Mouse (Mus musculus) heart, postnatal 0 days (tissue): ENCODE data around the gene Csmd2. TPM values are rescaled to one million over a fixed set of nuclear protein-coding genes. Genes with fewer than 3 reads are reported as not detected.

Experiments used
- ATAC-seq: fragments of 200-750 bp; cut with Nextera tagmentation; 2 replicates; pipeline ENCODE4 v1.8.0; 2017; ENCODE audit warnings: low read depth, moderate number of reproducible peaks, moderate library complexity; ENCODE audit not compliant: insufficient read depth
- DNase-seq: peaks from one replicate; pipeline ENCODE4 v3.0.0-alpha.2; 2016; ENCODE audit warnings: low spot score
- H3K27ac ChIP-seq: fragments of 300-500 bp; sonication (generic); 2 replicates; pipeline ENCODE4 v1.5.1; 2014; ENCODE audit warnings: low read depth, mild to moderate bottlenecking
- H3K27me3 ChIP-seq: fragments of 300-500 bp; sonication (generic); 2 replicates; pipeline ENCODE4 v1.6.1; 2014; ENCODE audit warnings: low read length, mixed read lengths; ENCODE audit not compliant: control insufficient read depth, insufficient read depth
- H3K36me3 ChIP-seq: fragments of 300-500 bp; sonication (generic); replicated peaks from 2 replicates; pipeline ENCODE4 v1.6.1; 2014; ENCODE audit warnings: low read length, mixed read lengths; ENCODE audit not compliant: control insufficient read depth, insufficient read depth
- H3K4me1 ChIP-seq: fragments of 300-500 bp; sonication (generic); 2 replicates; pipeline ENCODE4 v1.6.1; 2014; ENCODE audit warnings: antibody characterized with exemption; ENCODE audit not compliant: control insufficient read depth, insufficient read depth
- H3K4me2 ChIP-seq: fragments of 300-500 bp; sonication (generic); 2 replicates; pipeline ENCODE4 v1.6.1; 2014; ENCODE audit warnings: low read depth, mild to moderate bottlenecking, low read length, moderate library complexity
- H3K4me3 ChIP-seq: fragments of 300-500 bp; sonication (generic); 2 replicates; pipeline ENCODE4 v1.5.1; 2014; ENCODE audit warnings: low read depth, low read length
- H3K9ac ChIP-seq: fragments of 300-500 bp; sonication (generic); replicated peaks from 2 replicates; pipeline ENCODE4 v1.6.1; 2014; ENCODE audit warnings: low read depth, low read length, mixed read lengths
- H3K9me3 ChIP-seq: fragments of 300-500 bp; sonication (generic); replicated peaks from 2 replicates; pipeline ENCODE4 v1.6.1; 2016; ENCODE audit warnings: low read length; ENCODE audit not compliant: control insufficient read depth
- CTCF ChIP-seq: IDR thresholded peaks from 2 replicates; pipeline ENCODE4 v1.5.1; 2016; ENCODE audit warnings: antibody characterized with exemption, control low read depth, low read depth
- EP300 ChIP-seq: IDR thresholded peaks from 2 replicates; pipeline ENCODE4 v1.6.1; 2016; ENCODE audit warnings: antibody characterized with exemption, low read depth
- WGBS: fragments of 180-500 bp; shearing (Covaris S2); extraction: QIAGEN DNeasy Blood & Tissue Kit; methylation state at CpG from one replicate; pipeline ENCODE4 v1.1.7; 2014; 5-methylcytosine and 5-hydroxymethylcytosine counted together
- polyA plus RNA-seq: library from polyadenylated mRNA; unstranded; fragments of >200 nt; fragmentation: Nextera tagmentation; extraction: Ambion mirVana; gene quantifications from 2 replicates; pipeline ENCODE4 v1.2.1, GENCODE M21; 2015
- total RNA-seq: library from RNA; depleted of rRNA; stranded (reverse); fragments of >200 nt; gene quantifications from 2 replicates; pipeline ENCODE4 v1.2.3, GENCODE M21; 2014; ENCODE audit warnings: low replicate concordance

Gene Csmd2
- total and polyA plus RNA-seq, 2 experiments from 2014 or later: 0.01 TPM; not detected in 1

GRCm38 (mm10) chr4:128440550-128440949 is 452.9 kb downstream of the Csmd2 start:
- Histone ChIP-seq H3K36me3 (no peaks in the 10 kb centered on the region), H3K4me2 (no peak overlapping the region), H3K4me3 (no peak overlapping the region), H3K27ac (no peak overlapping the region), H3K27me3 (no peaks in the 10 kb centered on the region), H3K4me1 (no peaks in the 10 kb centered on the region), H3K9ac (no peak overlapping the region), H3K9me3 (no peaks in the 10 kb centered on the region)
- ATAC-seq (no peak), DNase-seq (no peak)
- no peak for TF ChIP-seq CTCF
- no peak for TF ChIP-seq EP300
- 77% methylated on average over 6 of the region's 6 CpGs for WGBS

- H3K4me3 ChIP-seq: no peak overlapping the region
- H3K9me3 ChIP-seq: no peaks in the 10 kb centered on the region
- WGBS: 82% methylated on average over 2 of the region's 2 CpGs
- H3K4me2 ChIP-seq: no peak overlapping the region
- H3K27me3 ChIP-seq: no peaks in the 10 kb centered on the region
- H3K9ac ChIP-seq: no peak overlapping the region
- no peaks in the 10 kb centered on the region for H3K36me3 ChIP-seq
- no peak for TF ChIP-seq EP300
- TF ChIP-seq CTCF: no peak
- ATAC-seq: no peak
- no peak for DNase-seq
- no peak overlapping the region for H3K27ac ChIP-seq
- no peaks in the 10 kb centered on the region for H3K4me1 ChIP-seq
These were observed 453.6 kb downstream of the Csmd2 start for GRCm38 (mm10) chr4:128441228-128441627.

GRCm38 (mm10) chr4:128442791-128443190 is 455.1 kb downstream of the Csmd2 start:
- WGBS: 66% methylated on average over 8 of the region's 8 CpGs
- Histone ChIP-seq H3K36me3 (no peaks in the 10 kb centered on the region), H3K27me3 (no peaks in the 10 kb centered on the region), H3K9me3 (no peaks in the 10 kb centered on the region), H3K4me2 (no peak overlapping the region), H3K4me1 (no peaks in the 10 kb centered on the region), H3K9ac (no peak overlapping the region), H3K27ac (no peak overlapping the region), H3K4me3 (no peak overlapping the region)
- TF ChIP-seq EP300 (no peak), CTCF (no peak)
- DNase-seq (no peak), ATAC-seq (no peak)

- no peaks in the 10 kb centered on the region for H3K4me1 ChIP-seq
- no peak overlapping the region for H3K4me3 ChIP-seq
- DNase-seq (no peak), ATAC-seq (no peak)
- H3K9ac ChIP-seq: no peak overlapping the region
- H3K36me3 ChIP-seq: no peaks in the 10 kb centered on the region
- 58% methylated on average over 15 of the region's 15 CpGs for WGBS
- H3K27me3 ChIP-seq: no peaks in the 10 kb centered on the region
- TF ChIP-seq EP300: no peak
- H3K4me2 ChIP-seq: no peak overlapping the region
- no peak overlapping the region for H3K27ac ChIP-seq
- no peaks in the 10 kb centered on the region for H3K9me3 ChIP-seq
These were observed 458.0 kb downstream of the Csmd2 start for GRCm38 (mm10) chr4:128445514-128446260.

- WGBS: 55% methylated on average over 12 of the region's 12 CpGs
These were observed 461.3 kb downstream of the Csmd2 start for GRCm38 (mm10) chr4:128448831-128449431.

GRCm38 (mm10) chr4:128450137-128450536 is 462.5 kb downstream of the Csmd2 start:
- TF ChIP-seq CTCF (no peak), EP300 (no peak)
- Histone ChIP-seq H3K4me3 (no peak overlapping the region), H3K4me1 (no peaks in the 10 kb centered on the region), H3K9ac (no peak overlapping the region), H3K4me2 (no peak overlapping the region), H3K36me3 (no peaks in the 10 kb centered on the region), H3K27me3 (no peaks in the 10 kb centered on the region), H3K9me3 (no peaks in the 10 kb centered on the region), H3K27ac (no peak overlapping the region)
- DNase-seq (no peak), ATAC-seq (no peak)
- 76% methylated on average over 8 of the region's 8 CpGs for WGBS

More at GRCm38 (mm10) chr4:128448831-128449431, 461.3 kb downstream of the Csmd2 start:
- H3K9me3 ChIP-seq: no peaks in the 10 kb centered on the region
- H3K36me3 ChIP-seq: no peaks in the 10 kb centered on the region
- no peak overlapping the region for H3K4me2 ChIP-seq
- no peaks in the 10 kb centered on the region for H3K4me1 ChIP-seq
- no peak overlapping the region for H3K27ac ChIP-seq
- no peak overlapping the region for H3K4me3 ChIP-seq
- no peak overlapping the region for H3K9ac ChIP-seq
- no peak for TF ChIP-seq CTCF
- TF ChIP-seq EP300: no peak
- no peak for ATAC-seq
- DNase-seq: no peak
- H3K27me3 ChIP-seq: no peaks in the 10 kb centered on the region
